Mouse (Mus musculus) intestine, postnatal 0 days (tissue): ENCODE results near the gene Stox2. TPM values are rescaled to one million over a fixed set of nuclear protein-coding genes. Genes with fewer than 3 reads are reported as not detected.

Source experiments
- ATAC-seq: fragments of 200-750 bp; cut with Nextera tagmentation; 2 replicates; pipeline ENCODE4 v1.8.0; 2017; ENCODE audit warnings: mild to moderate bottlenecking, moderate TSS enrichment, moderate library complexity
- H3K27ac ChIP-seq: fragments of 300-500 bp; sonication (generic); 2 replicates; pipeline ENCODE4 v1.5.1; 2014; ENCODE audit warnings: mild to moderate bottlenecking, low read depth, low read length, moderate library complexity
- H3K27me3 ChIP-seq: fragments of 300-500 bp; sonication (generic); replicated peaks from 2 replicates; pipeline ENCODE4 v1.6.1; 2014; ENCODE audit warnings: low read length, mixed read lengths; ENCODE audit not compliant: control insufficient read depth, insufficient read depth
- H3K36me3 ChIP-seq: fragments of 300-500 bp; sonication (generic); 2 replicates; pipeline ENCODE4 v1.6.1; 2014; ENCODE audit warnings: mild to moderate bottlenecking, moderate library complexity; ENCODE audit not compliant: control insufficient read depth, insufficient read depth
- H3K4me1 ChIP-seq: fragments of 300-500 bp; sonication (generic); replicated peaks from 2 replicates; pipeline ENCODE4 v1.6.1; 2014; ENCODE audit warnings: antibody characterized with exemption, low read length, mixed read lengths; ENCODE audit not compliant: control insufficient read depth, insufficient read depth
- H3K4me2 ChIP-seq: fragments of 300-500 bp; sonication (generic); replicated peaks from 2 replicates; pipeline ENCODE4 v1.6.1; 2014; ENCODE audit warnings: low read depth, mild to moderate bottlenecking, moderate library complexity
- H3K4me3 ChIP-seq: fragments of 300-500 bp; sonication (generic); 2 replicates; pipeline ENCODE4 v1.5.1; 2014; ENCODE audit warnings: low read depth, low read length
- H3K9ac ChIP-seq: fragments of 300-500 bp; sonication (generic); 2 replicates; pipeline ENCODE4 v1.6.1; 2014; ENCODE audit warnings: mild to moderate bottlenecking, low read depth, low read length
- H3K9me3 ChIP-seq: fragments of 300-500 bp; sonication (generic); 2 replicates; pipeline ENCODE4 v1.6.1; 2016; ENCODE audit warnings: mixed run types; ENCODE audit not compliant: control insufficient read depth
- CTCF ChIP-seq: sonication (generic); IDR thresholded peaks from 2 replicates; pipeline ENCODE4 v1.5.1; 2016; ENCODE audit warnings: low read depth, mild to moderate bottlenecking, control low read depth, antibody characterized with exemption, moderate library complexity
- WGBS: fragments of 180-500 bp; shearing (Covaris S2); extraction: QIAGEN DNeasy Blood & Tissue Kit; methylation state at CpG from one replicate; pipeline ENCODE4 v1.1.7; 2014; 5-methylcytosine and 5-hydroxymethylcytosine counted together
- polyA plus RNA-seq: library from polyadenylated mRNA; unstranded; fragments of >200 nt; fragmentation: Nextera tagmentation; extraction: Ambion mirVana; gene quantifications from 2 replicates; pipeline ENCODE4 v1.2.1, GENCODE M21; 2015

Stox2 gene
- polyA plus RNA-seq, 1 experiment from 2014 or later: 3.2 TPM

- no peak for ATAC-seq
- Histone ChIP-seq H3K4me3 (no peak overlapping the region), H3K9ac (no peak overlapping the region), H3K27me3 (no peaks in the 10 kb centered on the region), H3K36me3 (no peaks in the 10 kb centered on the region), H3K4me1 (no peaks in the 10 kb centered on the region), H3K9me3 (no peaks in the 10 kb centered on the region), H3K27ac (no peak overlapping the region), H3K4me2 (no peak overlapping the region)
- 41% methylated on average over 11 of the region's 11 CpGs for WGBS
- TF ChIP-seq CTCF: no peak
Observed at GRCm38 (mm10) chr8:47341474-47341873, 104.7 kb downstream of the Stox2 start.

- Histone ChIP-seq H3K36me3 (no peaks in the 10 kb centered on the region), H3K27ac (no peak overlapping the region), H3K9me3 (no peaks in the 10 kb centered on the region), H3K27me3 (no peaks in the 10 kb centered on the region), H3K9ac (no peak overlapping the region), H3K4me3 (no peak overlapping the region), H3K4me2 (no peak overlapping the region), H3K4me1 (no peaks in the 10 kb centered on the region)
- TF ChIP-seq CTCF: no peak
- WGBS: 65% methylated on average over 3 of the region's 3 CpGs
- no peak for ATAC-seq
Observed at GRCm38 (mm10) chr8:47338691-47339323, 107.4 kb downstream of the Stox2 start.

GRCm38 (mm10) chr8:47336433-47336832 is 109.7 kb downstream of the Stox2 start:
- no peak overlapping the region for H3K4me3 ChIP-seq
- no peak overlapping the region for H3K4me2 ChIP-seq
- no peaks in the 10 kb centered on the region for H3K9me3 ChIP-seq
- no peak for TF ChIP-seq CTCF
- ATAC-seq: no peak
- no peak overlapping the region for H3K9ac ChIP-seq
- no peak overlapping the region for H3K27ac ChIP-seq
- WGBS: 92% methylated on average over 12 of the region's 12 CpGs
- H3K36me3 ChIP-seq: no peaks in the 10 kb centered on the region
- no peaks in the 10 kb centered on the region for H3K27me3 ChIP-seq
- H3K4me1 ChIP-seq: no peaks in the 10 kb centered on the region

- Histone ChIP-seq H3K27ac (no peak overlapping the region), H3K4me3 (no peak overlapping the region), H3K4me2 (no peak overlapping the region), H3K36me3 (no peaks in the 10 kb centered on the region), H3K27me3 (no peaks in the 10 kb centered on the region), H3K9ac (no peak overlapping the region), H3K9me3 (no peaks in the 10 kb centered on the region), H3K4me1 (no peaks in the 10 kb centered on the region)
- no peak for TF ChIP-seq CTCF
- WGBS: 97% methylated on average over 4 of the region's 4 CpGs
- ATAC-seq: no peak
Observed at GRCm38 (mm10) chr8:47335940-47336339, 110.2 kb downstream of the Stox2 start.

GRCm38 (mm10) chr8:47334223-47334757 is 111.9 kb downstream of the Stox2 start:
- Histone ChIP-seq H3K4me3 (peak overlapping the region; percentile 20), H3K27ac (no peak overlapping the region), H3K27me3 (no peaks in the 10 kb centered on the region), H3K4me1 (no peaks in the 10 kb centered on the region), H3K36me3 (no peaks in the 10 kb centered on the region), H3K9me3 (no peaks in the 10 kb centered on the region), H3K4me2 (peak overlapping the region; percentile 46), H3K9ac (no peak overlapping the region)
- peak; percentile 95 for ATAC-seq
- WGBS: 47% methylated on average over 9 of the region's 9 CpGs
- no peak for TF ChIP-seq CTCF

GRCm38 (mm10) chr8:47332941-47333340 is 113.2 kb downstream of the Stox2 start:
- no peak for ATAC-seq
- Histone ChIP-seq H3K9ac (no peak overlapping the region), H3K4me3 (no peak overlapping the region), H3K27ac (no peak overlapping the region), H3K27me3 (no peaks in the 10 kb centered on the region), H3K36me3 (no peaks in the 10 kb centered on the region), H3K4me2 (no peak overlapping the region), H3K9me3 (no peaks in the 10 kb centered on the region), H3K4me1 (no peaks in the 10 kb centered on the region)
- 96% methylated on average over 1 of the region's 1 CpGs for WGBS
- no peak for TF ChIP-seq CTCF
